Mouse (Mus musculus) liver, adult 2 months (tissue): Measurements from ENCODE around the gene Ezr. TPM values are rescaled to one million over a fixed set of nuclear protein-coding genes. Genes with fewer than 3 reads are reported as not detected.

ENCODE experiments used
- DNase-seq: peaks from one replicate; pipeline ENCODE4 v3.0.0-alpha.2; 2011; ENCODE audit warnings: low read depth, low spot score; ENCODE audit errors: extremely low read depth
- H3K27ac ChIP-seq: fragments of 200-500 bp; replicated peaks from 2 replicates; pipeline ENCODE4 v1.5.1; 2012; ENCODE audit warnings: low read depth, mild to moderate bottlenecking, control low read depth, inconsistent platforms, low read length; ENCODE audit not compliant: insufficient read depth
- H3K27me3 ChIP-seq: fragments of 200-500 bp; 2 replicates; pipeline ENCODE4 v1.6.1; 2012; ENCODE audit warnings: mild to moderate bottlenecking, moderate library complexity, low read length, inconsistent platforms; ENCODE audit not compliant: control insufficient read depth, insufficient read depth
- H3K36me3 ChIP-seq: fragments of 200-500 bp; 2 replicates; pipeline ENCODE4 v1.6.1; 2012; ENCODE audit warnings: low read length, inconsistent platforms; ENCODE audit not compliant: control insufficient read depth, insufficient read depth
- H3K4me1 ChIP-seq: fragments of 200-500 bp; 2 replicates; pipeline ENCODE4 v1.6.1; 2011; ENCODE audit warnings: low read length; ENCODE audit not compliant: control insufficient read depth, insufficient read depth
- H3K4me3 ChIP-seq: fragments of 200-500 bp; 2 replicates; pipeline ENCODE4 v1.5.1; 2011; ENCODE audit warnings: low read depth, mild to moderate bottlenecking, control low read depth, low read length, moderate library complexity; ENCODE audit not compliant: insufficient read depth
- H3K79me2 ChIP-seq: fragments of 200-500 bp; 2 replicates; pipeline ENCODE4 v1.6.1; 2012; ENCODE audit warnings: inconsistent platforms, mild to moderate bottlenecking, low read length, moderate library complexity; ENCODE audit not compliant: control insufficient read depth, insufficient read depth
- H3K9ac ChIP-seq: fragments of 200-500 bp; 2 replicates; pipeline ENCODE4 v1.6.1; 2012; ENCODE audit warnings: low read depth, mild to moderate bottlenecking, control low read depth, inconsistent platforms, low read length
- CTCF ChIP-seq: fragments of 200-500 bp; IDR thresholded peaks from 2 replicates; pipeline ENCODE4 v1.5.1; 2011; ENCODE audit warnings: low read depth, low read length, control low read depth
- POLR2A ChIP-seq: fragments of 200-500 bp; IDR thresholded peaks from 2 replicates; pipeline ENCODE4 v1.6.1; 2011; ENCODE audit warnings: low read length, control low read depth; ENCODE audit not compliant: insufficient read depth; ENCODE audit errors: extremely low read depth
- whole genome bisulfite sequencing: fragments of 180-500 bp; shearing (Covaris S2); methylation state at CpG from one replicate; pipeline ENCODE4 v1.1.7; 2018; 5-methylcytosine and 5-hydroxymethylcytosine counted together
- polyA plus RNA-seq: library from polyadenylated mRNA; depleted of rRNA; stranded (reverse); fragments of >200 nt; gene quantifications from 2 replicates; pipeline ENCODE4 v1.2.3, GENCODE M21; 2012
- total RNA-seq: library from RNA; depleted of rRNA; stranded (reverse); fragments of >200 nt; gene quantifications from 2 replicates; pipeline ENCODE4 v1.2.3, GENCODE M21; 2014

Ezr gene
- total and polyA plus RNA-seq, 2 experiments, result 2.6 to 3.1 TPM

- no peaks in the 10 kb centered on the region for H3K27me3 ChIP-seq
- no peak for DNase-seq
- no peak for TF ChIP-seq POLR2A
- TF ChIP-seq CTCF, result no peak
- no peaks in the 10 kb centered on the region for H3K36me3 ChIP-seq
- no peak overlapping the region for H3K4me3 ChIP-seq
- H3K4me1 ChIP-seq, result no peaks in the 10 kb centered on the region
- 85% methylated on average over 9 of the region's 9 CpGs for WGBS
- no peak overlapping the region for H3K27ac ChIP-seq
- no peaks in the 10 kb centered on the region for H3K79me2 ChIP-seq
- no peak overlapping the region for H3K9ac ChIP-seq
These were observed 27.4 kb downstream of the Ezr start for GRCm38 (mm10) chr17:6755176-6755575.

GRCm38 (mm10) chr17:6752375-6752774 lies 30.2 kb downstream of the Ezr start:
- DNase-seq, result no peak
- Histone ChIP-seq H3K4me3 (no peak overlapping the region), H3K9ac (no peak overlapping the region), H3K4me1 (no peaks in the 10 kb centered on the region), H3K36me3 (no peaks in the 10 kb centered on the region), H3K79me2 (no peaks in the 10 kb centered on the region), H3K27me3 (no peaks in the 10 kb centered on the region), H3K27ac (no peak overlapping the region)
- TF ChIP-seq POLR2A (no peak), CTCF (no peak)
- WGBS, result 87% methylated on average over 7 of the region's 7 CpGs

GRCm38 (mm10) chr17:6751221-6751859 lies 31.2 kb downstream of the Ezr start:
- 92% methylated on average over 11 of the region's 11 CpGs for WGBS
- no peak for DNase-seq
- no peak for TF ChIP-seq CTCF
- TF ChIP-seq POLR2A, result no peak
- Histone ChIP-seq H3K79me2 (no peaks in the 10 kb centered on the region), H3K36me3 (no peaks in the 10 kb centered on the region), H3K4me1 (no peaks in the 10 kb centered on the region), H3K27ac (no peak overlapping the region), H3K27me3 (no peaks in the 10 kb centered on the region), H3K4me3 (no peak overlapping the region), H3K9ac (no peak overlapping the region)

GRCm38 (mm10) chr17:6748779-6749464 lies 33.7 kb downstream of the Ezr start:
- whole genome bisulfite sequencing, result 71% methylated on average over 17 of the region's 17 CpGs
- no peak overlapping the region for H3K9ac ChIP-seq
- TF ChIP-seq CTCF, result no peak
- TF ChIP-seq POLR2A, result no peak
- no peaks in the 10 kb centered on the region for H3K79me2 ChIP-seq
- no peaks in the 10 kb centered on the region for H3K27me3 ChIP-seq
- no peak for DNase-seq
- no peaks in the 10 kb centered on the region for H3K4me1 ChIP-seq
- H3K36me3 ChIP-seq, result no peaks in the 10 kb centered on the region
- H3K27ac ChIP-seq, result no peak overlapping the region
- no peak overlapping the region for H3K4me3 ChIP-seq

DNA sequence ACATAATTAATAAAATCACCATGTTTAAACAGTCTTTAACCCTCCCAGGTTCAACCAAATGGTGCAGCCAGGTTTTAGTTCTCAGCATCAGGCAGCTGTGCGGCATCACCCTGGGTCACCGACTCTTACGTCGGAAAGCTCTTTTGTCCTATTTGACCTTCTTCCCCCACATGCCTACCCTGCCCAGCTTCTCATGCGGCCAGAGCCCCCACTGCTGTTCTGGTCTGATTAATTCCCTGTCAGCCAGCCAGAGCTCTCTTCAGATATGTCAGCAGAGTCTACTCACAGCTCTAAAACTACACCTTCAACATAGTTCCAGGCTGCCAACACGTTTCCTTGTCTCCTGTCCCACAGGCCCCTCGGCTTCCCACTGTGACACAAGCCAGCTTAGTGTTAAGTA lies 35.1 kb downstream of the Ezr start:
- no peaks in the 10 kb centered on the region for H3K4me1 ChIP-seq
- WGBS, result 92% methylated on average over 7 of the region's 7 CpGs

More for the DNA sequence above, 35.1 kb downstream of the Ezr start:
- Histone ChIP-seq H3K27me3 (no peaks in the 10 kb centered on the region), H3K79me2 (no peaks in the 10 kb centered on the region), H3K27ac (no peak overlapping the region), H3K4me3 (no peak overlapping the region), H3K36me3 (no peaks in the 10 kb centered on the region), H3K9ac (no peak overlapping the region)
- TF ChIP-seq CTCF (no peak), POLR2A (no peak)
- DNase-seq, result no peak
